Comparison of ENCODE assay signal across 18 mouse cellular contexts in the genomic region with DNA sequence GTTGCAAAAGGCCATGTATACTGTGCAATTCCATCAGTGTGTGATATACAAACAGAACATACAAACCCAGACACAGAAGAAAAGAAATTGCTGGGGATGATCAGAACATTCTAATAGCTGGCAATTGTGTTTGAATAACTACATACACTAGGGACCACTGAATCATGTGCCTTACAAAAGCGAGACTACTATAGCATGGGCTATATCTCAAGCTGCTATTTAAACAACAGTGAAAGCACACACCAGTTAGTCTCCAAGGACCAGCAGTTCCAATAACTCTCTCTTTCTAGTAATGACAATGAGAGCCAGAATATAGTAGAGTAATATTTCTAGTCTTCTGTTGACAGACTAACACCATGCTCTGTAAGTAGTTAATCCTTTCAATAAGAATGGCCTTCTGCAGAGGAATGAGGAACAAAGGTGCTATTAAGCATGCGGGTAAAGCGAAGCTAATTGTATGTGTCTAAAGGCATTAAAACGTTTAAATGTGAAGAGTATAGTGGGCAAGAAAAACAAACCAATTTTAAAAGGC.
DNase-seq lines count a peak whose midpoint lies in the region; ATAC-seq and TF ChIP-seq lines count a peak whose summit lies in the region.
"Had no signal": no experiment of that assay in that cellular context is flagged by ENCODE, and none has a peak within 500 bp of the region (broad histone marks: within the 10 kb centered on the region; RNA-seq: fewer than 3 reads in every experiment).

No protein-coding gene starts in this region.

- no peak overlapping the region for H3K4me3 ChIP-seq in hindbrain, embryonic 16.5 days (ENCODE audit: low read length)
- no peak overlapping the region for H3K4me3 ChIP-seq in hindbrain, embryonic 12.5 days
- no peak overlapping the region for H3K4me3 ChIP-seq in midbrain, embryonic 13.5 days (replicated peaks)
- no peak overlapping the region for H3K4me3 ChIP-seq in midbrain, postnatal 0 days (ENCODE audit: low read depth, low read length)
- H3K4me3 ChIP-seq in neural tube, embryonic 14.5 days (ENCODE audit: low read depth, low read length): no peak overlapping the region
- H3K4me3 ChIP-seq: embryonic facial prominence, embryonic 15.5 days; erythroblast, embryonic 14.5 days; forebrain, embryonic 10.5 days; gastrocnemius, adult 2 months; heart, embryonic 12.5 days had no signal

- no peak overlapping the region for H3K9ac ChIP-seq in hindbrain, embryonic 16.5 days (ENCODE audit: low read depth, low read length)
- no peak overlapping the region for H3K9ac ChIP-seq in hindbrain, embryonic 12.5 days
- no peak overlapping the region for H3K9ac ChIP-seq in midbrain, embryonic 13.5 days (replicated peaks)
- H3K9ac ChIP-seq in midbrain, postnatal 0 days (replicated peaks; ENCODE audit: low read length, poor library complexity, severe bottlenecking): no peak overlapping the region
- H3K9ac ChIP-seq in neural tube, embryonic 14.5 days (replicated peaks; ENCODE audit: low read depth, low read length): no peak overlapping the region
- H3K9ac ChIP-seq: embryonic facial prominence, embryonic 15.5 days; heart, embryonic 12.5 days had no signal

- peaks cover 4% of the 10 kb centered on the region for H3K4me1 ChIP-seq in hindbrain, embryonic 16.5 days (ENCODE audit: control insufficient read depth, insufficient read depth, low read depth, low read length)
- H3K4me1 ChIP-seq in hindbrain, embryonic 12.5 days: no peaks in the 10 kb centered on the region; the same call in 1 of the 2 replicates
- H3K4me1 ChIP-seq in midbrain, embryonic 13.5 days (replicated peaks): no peaks in the 10 kb centered on the region; the same call in 1 of the 2 replicates
- no peaks in the 10 kb centered on the region for H3K4me1 ChIP-seq in midbrain, postnatal 0 days (ENCODE audit: insufficient read depth, low read length)
- H3K4me1 ChIP-seq in neural tube, embryonic 14.5 days (ENCODE audit: control insufficient read depth, insufficient read depth, low read length): no peaks in the 10 kb centered on the region; the same call in 1 of the 2 replicates

- no peaks in the 10 kb centered on the region for H3K27me3 ChIP-seq in hindbrain, embryonic 16.5 days (replicated peaks; ENCODE audit: control insufficient read depth, insufficient read depth, low read length)
- H3K27me3 ChIP-seq in hindbrain, embryonic 12.5 days: no peaks in the 10 kb centered on the region
- H3K27me3 ChIP-seq in midbrain, embryonic 13.5 days: no peaks in the 10 kb centered on the region
- H3K27me3 ChIP-seq in midbrain, postnatal 0 days (ENCODE audit: insufficient read depth, low read length): no peaks in the 10 kb centered on the region
- no peaks in the 10 kb centered on the region for H3K27me3 ChIP-seq in neural tube, embryonic 14.5 days (ENCODE audit: control insufficient read depth, insufficient read depth, low read length)
- H3K27me3 ChIP-seq: embryonic facial prominence, embryonic 15.5 days; heart, embryonic 12.5 days had no signal

- H3K4me2 ChIP-seq in hindbrain, embryonic 16.5 days (ENCODE audit: low read length): no peak overlapping the region
- no peak overlapping the region for H3K4me2 ChIP-seq in hindbrain, embryonic 12.5 days (replicated peaks)
- no peak overlapping the region for H3K4me2 ChIP-seq in midbrain, embryonic 13.5 days (replicated peaks)
- H3K4me2 ChIP-seq in midbrain, postnatal 0 days (ENCODE audit: low read depth, low read length, poor library complexity, severe bottlenecking): no peak overlapping the region
- no peak overlapping the region for H3K4me2 ChIP-seq in neural tube, embryonic 14.5 days (ENCODE audit: low read depth, low read length)
- H3K4me2 ChIP-seq: embryonic facial prominence, embryonic 15.5 days; heart, embryonic 12.5 days had no signal

- 0 out of 2 replicates have a peak, but pooled peaks have one; percentile 37 for ATAC-seq in hindbrain, embryonic 16.5 days
- no peak for ATAC-seq in hindbrain, embryonic 12.5 days (ENCODE audit: low FRiP score)
- ATAC-seq in midbrain, embryonic 13.5 days: 0 out of 2 replicates have a peak, but pooled peaks have one; percentile 47
- no peak for ATAC-seq in midbrain, postnatal 0 days (ENCODE audit: low FRiP score)
- peak; percentile 83 for ATAC-seq in neural tube, embryonic 14.5 days (ENCODE audit: low read depth)
- ATAC-seq: forebrain, embryonic 14.5 days had no signal

- 54% methylated on average over 4 of the region's 4 CpGs for WGBS in hindbrain, embryonic 16.5 days
- 70% methylated on average over 4 of the region's 4 CpGs for WGBS in hindbrain, embryonic 12.5 days
- 33% methylated on average over 4 of the region's 4 CpGs for WGBS in midbrain, embryonic 13.5 days
- WGBS in midbrain, postnatal 0 days: 40% methylated on average over 4 of the region's 4 CpGs
- WGBS in neural tube, embryonic 14.5 days: 18% methylated on average over 4 of the region's 4 CpGs

- no peaks in the 10 kb centered on the region for H3K9me3 ChIP-seq in hindbrain, embryonic 16.5 days (ENCODE audit: control insufficient read depth, low read length)
- H3K9me3 ChIP-seq in hindbrain, embryonic 12.5 days (replicated peaks): no peaks in the 10 kb centered on the region
- no peaks in the 10 kb centered on the region for H3K9me3 ChIP-seq in midbrain, embryonic 13.5 days
- H3K9me3 ChIP-seq in midbrain, postnatal 0 days (ENCODE audit: low read length): no peaks in the 10 kb centered on the region
- H3K9me3 ChIP-seq in neural tube, embryonic 14.5 days (ENCODE audit: control insufficient read depth, low read length): no peaks in the 10 kb centered on the region
- H3K9me3 ChIP-seq: embryonic facial prominence, embryonic 15.5 days; forebrain, embryonic 10.5 days had no signal

- TF ChIP-seq CTCF in midbrain, postnatal 0 days (IDR thresholded peaks at IDR 0.05): no peak

- no peak overlapping the region for H3K27ac ChIP-seq in hindbrain, embryonic 16.5 days (ENCODE audit: low read depth, low read length)
- H3K27ac ChIP-seq in hindbrain, embryonic 12.5 days: no peak overlapping the region
- no peak overlapping the region for H3K27ac ChIP-seq in midbrain, embryonic 13.5 days
- H3K27ac ChIP-seq in midbrain, postnatal 0 days (ENCODE audit: low read depth, low read length): no peak overlapping the region
- H3K27ac ChIP-seq in neural tube, embryonic 14.5 days (ENCODE audit: low read depth, low read length): no peak overlapping the region
- H3K27ac ChIP-seq: embryonic facial prominence, embryonic 15.5 days; forebrain, embryonic 10.5 days; gastrocnemius, adult 2 months had no signal

- H3K36me3 ChIP-seq in hindbrain, embryonic 16.5 days (ENCODE audit: control insufficient read depth, insufficient read depth, low read length): no peaks in the 10 kb centered on the region
- H3K36me3 ChIP-seq in hindbrain, embryonic 12.5 days: no peaks in the 10 kb centered on the region
- no peaks in the 10 kb centered on the region for H3K36me3 ChIP-seq in midbrain, embryonic 13.5 days
- H3K36me3 ChIP-seq in midbrain, postnatal 0 days (ENCODE audit: insufficient read depth, low read length): no peaks in the 10 kb centered on the region
- no peaks in the 10 kb centered on the region for H3K36me3 ChIP-seq in neural tube, embryonic 14.5 days (ENCODE audit: control insufficient read depth, insufficient read depth, low read length)
- H3K36me3 ChIP-seq: embryonic facial prominence, embryonic 15.5 days; forebrain, embryonic 10.5 days; heart, embryonic 12.5 days had no signal

- no peak for DNase-seq in midbrain, postnatal 0 days (ENCODE audit: low spot score)
- no peak for DNase-seq in layer of hippocampus, postnatal 14 days (ENCODE audit: low spot score in 2 of 2)
- DNase-seq: adrenal gland, adult 2 months; adrenal gland, postnatal 25 days; cerebellum, adult 18-20 months; cerebellum, adult 9-11 months; cerebellum, postnatal 36 days; gastrocnemius, adult 2 months; gastrocnemius, postnatal 25 days had no signal

Comparison
In these comparisons a context has a peak if more than half of its experiments do, and no peak if none do; other contexts are left out.
1. ATAC-seq: peak in hindbrain, embryonic 16.5 days (single experiment), midbrain, embryonic 13.5 days (single experiment) and neural tube, embryonic 14.5 days (single experiment); none in hindbrain, embryonic 12.5 days (single experiment) and midbrain, postnatal 0 days (single experiment).